Comparison of ENCODE assay signal across 16 mouse cellular contexts in genomic region chr2:17832726-17833125, GRCm38 (mm10).
DNase-seq lines count a peak whose midpoint lies in the region; ATAC-seq and TF ChIP-seq lines count a peak whose summit lies in the region.
"Had no signal": no experiment of that assay in that cellular context is flagged by ENCODE, and none has a peak within 500 bp of the region (broad histone marks: within the 10 kb centered on the region; RNA-seq: fewer than 3 reads in every experiment).

No protein-coding gene starts in this region.

- no peaks in the 10 kb centered on the region for H3K79me2 ChIP-seq in CH12.LX (replicated peaks; ENCODE audit: control insufficient read depth, extremely low read depth, insufficient read depth, poor library complexity, severe bottlenecking)

- H3K9me3 ChIP-seq in lung, embryonic 14.5 days (ENCODE audit: low read depth, low read length), result no peaks in the 10 kb centered on the region; the same call in 1 of the 2 replicates
- peaks cover 2% of the 10 kb centered on the region for H3K9me3 ChIP-seq in CH12.LX (replicated peaks; ENCODE audit: low read length)
- H3K9me3 ChIP-seq: hindbrain, embryonic 13.5 days; limb, embryonic 10.5 days; neural tube, embryonic 13.5 days; stomach, embryonic 15.5 days had no signal

- no peak overlapping the region for H3K4me3 ChIP-seq in gastrocnemius, adult 2 months
- no peak overlapping the region for H3K4me3 ChIP-seq in lung, embryonic 14.5 days (ENCODE audit: low read depth, low read length)
- H3K4me3 ChIP-seq in CH12.LX (replicated peaks in 1 of 3; ENCODE audit: low read depth in 2 of 3, low read length in 2 of 3, poor library complexity in 1 of 3), result no peak overlapping the region
- H3K4me3 ChIP-seq: hindbrain, embryonic 13.5 days; limb, embryonic 10.5 days; neural tube, embryonic 13.5 days; stomach, embryonic 15.5 days had no signal

- TF ChIP-seq POLR2A in CH12.LX (IDR thresholded peaks at IDR 0.05; ENCODE audit: low read depth, low read length), result no peak
- TF ChIP-seq POLR2A in brain, embryonic 14.5 days (IDR thresholded peaks at IDR 0.05; ENCODE audit: borderline replicate concordance, extremely low read depth, insufficient read depth, insufficient read length, poor library complexity, severe bottlenecking), result no peak

- H3K36me3 ChIP-seq in lung, embryonic 14.5 days (ENCODE audit: insufficient read depth), result no peaks in the 10 kb centered on the region
- no peaks in the 10 kb centered on the region for H3K36me3 ChIP-seq in CH12.LX (replicated peaks in 1 of 2; ENCODE audit: control insufficient read depth in 1 of 2, insufficient read depth in 1 of 2, low read length in 1 of 2)
- H3K36me3 ChIP-seq: hindbrain, embryonic 13.5 days; limb, embryonic 10.5 days; neural tube, embryonic 13.5 days; stomach, embryonic 15.5 days had no signal

- no peak overlapping the region for H3K9ac ChIP-seq in lung, embryonic 14.5 days
- H3K9ac ChIP-seq in CH12.LX (ENCODE audit: insufficient read depth, low read depth), result no peak overlapping the region
- H3K9ac ChIP-seq: hindbrain, embryonic 13.5 days; neural tube, embryonic 13.5 days; stomach, embryonic 15.5 days had no signal

- no peaks in the 10 kb centered on the region for H3K4me1 ChIP-seq in lung, embryonic 14.5 days (ENCODE audit: insufficient read depth)
- H3K4me1 ChIP-seq in CH12.LX (ENCODE audit: control insufficient read depth in 1 of 2, insufficient read depth in 2 of 2), result no peaks in the 10 kb centered on the region
- H3K4me1 ChIP-seq: limb, embryonic 10.5 days; neural tube, embryonic 13.5 days; stomach, embryonic 15.5 days had no signal

- H3K27ac ChIP-seq in gastrocnemius, adult 2 months, result no peak overlapping the region
- H3K27ac ChIP-seq in lung, embryonic 14.5 days (ENCODE audit: low read depth), result no peak overlapping the region
- no peak overlapping the region for H3K27ac ChIP-seq in CH12.LX (ENCODE audit: insufficient read depth, low read depth)
- H3K27ac ChIP-seq: hindbrain, embryonic 13.5 days; limb, embryonic 10.5 days; neural tube, embryonic 13.5 days; stomach, embryonic 15.5 days had no signal

- 78% methylated on average over 3 of the region's 3 CpGs for WGBS in lung, embryonic 14.5 days

- intact Hi-C loops in gastrocnemius, adult 2 months (cut with DNase I), result no loop called here

- TF ChIP-seq EP300 in CH12.LX (IDR thresholded peaks at IDR 0.05; ENCODE audit: low read length), result no peak

- TF ChIP-seq CTCF in gastrocnemius, adult 2 months (IDR thresholded peaks at IDR 0.05), result peak; percentile 16; the same call in 1 of the 2 replicates
- peak; percentile 39 for TF ChIP-seq CTCF in lung, embryonic 14.5 days (IDR thresholded peaks at IDR 0.05; ENCODE audit: low read depth)
- peak in 1 of 2 experiments; percentile 16; a peak in 1 of 4 replicates for TF ChIP-seq CTCF in CH12.LX (conservative IDR thresholded peaks at IDR 0.05 in 1 of 2, IDR thresholded peaks at IDR 0.05 in 1 of 2; ENCODE audit: low read depth in 2 of 2, low read length in 2 of 2)
- TF ChIP-seq CTCF in brain, embryonic 14.5 days (IDR thresholded peaks at IDR 0.05; ENCODE audit: borderline replicate concordance, extremely low read depth, insufficient read depth, insufficient read length), result peak; percentile 32; the same call in 1 of the 2 replicates

- no peak for ATAC-seq in lung, embryonic 14.5 days (ENCODE audit: insufficient read depth)
- no peak for ATAC-seq in inflammation-experienced regulatory T-cells, adult 6 months
- ATAC-seq: forebrain, embryonic 16.5 days; midbrain, embryonic 16.5 days had no signal

- DNase-seq in gastrocnemius, adult 2 months, result no peak
- DNase-seq in gastrocnemius, postnatal 4 days (ENCODE audit: low spot score in 2 of 2), result no peak
- DNase-seq in lung, embryonic 14.5 days, result peak; percentile 30
- no peak for DNase-seq in lung, postnatal 36 days
- DNase-seq in CH12.LX (ENCODE audit: extremely low read depth), result no peak
- no peak for DNase-seq in brain, embryonic 14.5 days (ENCODE audit: low read depth)
- DNase-seq in layer of hippocampus, adult 11-12 months (ENCODE audit: low spot score), result no peak
- DNase-seq: adrenal gland, postnatal 36 days; gastrocnemius, postnatal 25 days had no signal

- no peaks in the 10 kb centered on the region for H3K27me3 ChIP-seq in lung, embryonic 14.5 days (ENCODE audit: insufficient read depth, low read length)
- H3K27me3 ChIP-seq in CH12.LX (replicated peaks), result no peaks in the 10 kb centered on the region
- H3K27me3 ChIP-seq: neural tube, embryonic 13.5 days; stomach, embryonic 15.5 days had no signal

- in situ Hi-C loops in CH12.LX (cut with MboI; ENCODE audit: low pct_ligation_motif_present, low pct_unique_long_range_greater_than_20kb, low sequenced_read_pairs), result loop anchor here (25.0 kb wide), 1 partner anchor 195 kb away; no protein-coding TSS in a partner anchor

- H3K4me2 ChIP-seq in lung, embryonic 14.5 days, result no peak overlapping the region
- no peak overlapping the region for H3K4me2 ChIP-seq in CH12.LX (ENCODE audit: insufficient read depth, low read depth, poor library complexity, severe bottlenecking)
- H3K4me2 ChIP-seq: hindbrain, embryonic 13.5 days; neural tube, embryonic 13.5 days; stomach, embryonic 15.5 days had no signal

- no peak for TF ChIP-seq RAD21 in CH12.LX (IDR thresholded peaks at IDR 0.05; ENCODE audit: low read depth, low read length)

- dilution Hi-C loops in CH12.LX (cut with MboI; ENCODE audit: extremely low pct_ligation_motif_present, extremely low pct_unique_long_range_greater_than_20kb, low sequenced_read_pairs), result no loop called here

TF ChIP-seq in CH12.LX, 34 proteins besides CTCF, POLR2A, EP300 and RAD21:
- TF ChIP-seq E2F4 (IDR thresholded peaks at IDR 0.05; ENCODE audit: insufficient replicate concordance, low read depth, low read length), result no peak
- peak; percentile 2; the same call in 1 of the 2 replicates for TF ChIP-seq SMC3 (IDR thresholded peaks at IDR 0.05; ENCODE audit: low read depth, low read length)
